Mouse (Mus musculus): ENCODE data around the gene Alyref.
"Not testable (repeated sequence)": the region's sequence is repeated elsewhere in the genome, so short reads cannot be mapped to it uniquely, and the experiment has no call there.

Gene Alyref

DNA sequence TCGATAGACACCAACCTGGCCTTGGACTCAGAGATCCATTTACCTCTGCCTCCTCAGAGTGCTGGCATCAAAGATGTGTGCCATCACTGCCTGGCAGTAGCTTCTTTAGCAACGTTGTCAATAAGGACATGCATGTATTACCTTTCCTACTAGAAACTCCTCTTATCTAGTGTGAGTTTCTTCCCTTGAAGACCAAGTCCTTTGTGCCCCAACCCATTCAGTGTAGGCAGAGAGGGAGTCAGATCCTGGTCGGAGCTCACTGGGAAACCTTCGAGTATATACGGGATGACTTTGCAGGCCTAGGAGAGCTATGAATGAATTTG lies 23.9 kb downstream of the Alyref start:
- no peak for DNase-seq (ENCODE audit: low read depth, low spot score)

DNA sequence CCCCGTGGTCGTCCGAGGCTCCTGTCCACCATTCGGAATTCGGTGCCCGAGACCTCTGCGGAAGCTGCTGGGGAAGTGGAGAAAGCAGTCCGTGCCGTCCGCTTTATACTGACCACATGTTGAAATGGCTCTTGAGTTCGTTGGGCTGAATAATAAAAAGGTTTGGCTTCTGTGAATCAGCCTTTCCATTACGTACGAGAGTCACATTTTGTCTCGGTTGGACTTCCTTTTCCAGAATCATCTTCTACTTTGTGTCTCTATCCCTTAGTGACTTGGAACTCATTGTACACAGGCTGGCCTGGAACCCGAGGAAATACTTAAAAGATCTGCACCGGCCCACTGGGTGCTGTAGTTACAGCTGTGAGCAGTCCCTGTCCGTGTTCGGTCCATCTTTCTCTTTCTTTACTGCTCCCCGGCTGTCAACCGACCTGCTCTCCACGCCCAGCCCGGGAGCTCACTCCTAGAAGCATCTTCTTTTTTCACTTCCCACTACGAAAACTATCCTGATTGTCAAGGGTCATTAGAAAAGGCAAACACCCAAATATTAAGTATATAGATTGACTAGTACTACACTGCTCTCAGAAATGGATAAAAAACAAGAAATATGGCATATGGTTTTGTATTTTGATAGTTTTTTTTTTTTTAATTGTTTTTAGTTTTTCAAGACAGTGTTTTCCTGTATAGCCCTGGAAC lies 24.4 kb downstream of the Alyref start:
- DNase-seq (ENCODE audit: low read depth, low spot score) = no peak

DNA sequence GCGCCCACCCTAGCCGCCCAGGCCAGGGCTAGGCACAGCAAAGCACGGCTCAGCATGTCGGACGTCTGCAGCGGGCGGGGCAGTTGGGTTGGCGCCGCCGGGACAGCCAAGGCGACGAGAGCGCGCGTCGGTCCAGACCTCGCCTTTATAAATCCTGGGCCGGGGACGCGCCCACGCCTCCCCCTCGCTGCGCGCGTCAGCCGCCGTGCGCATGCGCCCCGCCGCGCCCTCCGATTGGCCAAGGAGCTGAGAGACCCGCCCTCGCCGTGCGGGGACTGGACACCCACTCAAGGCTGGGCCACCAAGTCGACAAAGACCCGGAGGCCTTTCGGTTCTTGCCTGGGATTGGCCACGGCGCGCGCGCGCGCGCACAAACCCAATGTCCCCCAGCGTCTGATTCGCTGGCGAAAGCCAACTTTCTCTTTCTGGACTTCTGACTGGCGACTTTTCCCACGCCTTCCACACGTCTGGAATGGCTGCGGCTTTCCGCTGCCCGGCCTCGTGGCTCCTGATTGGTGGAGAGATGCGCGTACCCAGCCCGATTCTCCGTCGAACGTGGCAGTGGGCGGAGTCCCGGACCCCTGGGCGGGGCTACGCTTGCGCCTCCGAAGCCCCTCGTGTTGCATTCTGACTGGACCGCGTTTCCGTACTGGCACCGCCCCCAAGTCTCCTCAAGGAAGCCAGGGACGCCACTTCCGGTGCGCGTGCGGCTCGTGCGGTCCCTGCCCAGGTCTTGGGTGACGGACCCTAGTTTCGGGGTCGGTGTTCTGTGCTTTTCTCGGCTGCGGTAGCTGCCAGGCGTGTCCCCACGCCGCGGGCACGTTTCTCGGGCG lies 25.2 kb downstream of the Alyref start, which contains the start of gene P4hb:
Gene P4hb, minus strand, starts transcription at position 502 of the 833 bp plus-strand sequence.
- DNase-seq (ENCODE audit: low read depth, low spot score) = peak; percentile 99

DNA sequence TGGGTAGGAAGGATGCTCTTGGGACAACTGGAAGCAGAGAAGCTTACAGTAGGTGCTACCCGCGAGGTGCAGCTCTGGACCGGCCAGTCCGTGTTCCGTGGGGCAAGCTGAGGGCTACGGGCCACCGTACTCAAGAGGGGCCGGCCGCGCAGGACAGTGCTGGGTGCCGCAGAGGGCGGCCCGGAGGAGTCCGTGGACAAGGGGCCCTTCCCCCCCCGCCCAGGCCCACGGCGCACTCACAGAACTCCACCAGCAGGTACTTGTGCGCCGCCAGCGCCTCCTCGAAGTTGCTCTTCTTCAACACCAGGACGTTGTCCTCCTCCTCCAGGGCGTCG lies 25.8 kb downstream of the Alyref start:
- DNase-seq (ENCODE audit: low read depth, low spot score) = no peak

DNA sequence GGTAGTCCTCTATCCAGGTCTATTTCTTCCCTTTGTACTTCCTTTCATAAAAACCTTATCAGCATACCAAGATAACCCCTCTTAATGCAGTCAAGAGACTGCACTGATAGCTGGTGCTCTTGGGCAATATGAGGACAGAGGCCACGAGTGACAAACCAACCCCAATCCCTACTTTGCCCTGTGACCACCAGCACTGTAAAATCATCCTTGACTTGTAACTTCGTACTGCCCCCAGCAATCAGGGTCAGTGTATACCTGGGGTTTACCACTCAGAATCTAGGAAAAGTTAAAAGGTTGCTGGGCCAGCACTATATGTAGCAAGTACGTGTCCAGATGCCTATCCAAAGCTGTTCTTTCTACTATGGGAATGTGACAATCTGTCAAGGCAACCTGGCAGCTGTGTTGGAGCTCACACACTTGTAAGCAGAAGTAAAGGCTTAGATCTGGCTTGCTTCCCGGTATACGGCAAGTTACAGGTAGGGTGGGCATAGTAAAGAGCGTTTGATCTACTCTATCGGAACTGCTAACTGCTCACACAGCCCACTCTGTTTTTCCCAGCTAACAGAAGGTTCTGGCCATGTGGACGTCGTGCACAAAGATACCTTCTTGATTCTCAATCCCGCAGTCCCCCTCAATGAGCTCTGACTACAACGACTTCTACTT lies 26.3 kb downstream of the Alyref start:
- DNase-seq (ENCODE audit: low read depth, low spot score) = no peak

DNA sequence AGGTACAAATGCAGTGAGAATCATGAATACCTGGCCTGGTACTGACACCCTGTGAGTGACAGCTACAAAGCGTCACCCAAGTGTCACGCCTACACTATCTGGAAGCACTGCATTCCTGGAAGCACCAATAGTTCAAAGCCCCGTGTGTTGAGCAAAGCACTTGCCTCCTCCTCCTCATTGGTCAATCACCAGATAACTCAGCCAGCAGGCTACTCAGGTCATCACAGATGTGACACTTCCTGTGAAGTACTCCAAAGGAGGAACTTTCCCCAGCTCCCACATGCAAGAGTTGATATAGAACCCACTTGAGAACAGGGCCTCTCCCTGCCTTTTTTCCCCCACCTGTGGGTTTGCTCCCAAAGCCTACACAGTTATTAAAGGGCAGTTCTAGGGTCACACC lies 27.0 kb downstream of the Alyref start:
- no peak for DNase-seq (ENCODE audit: low read depth, low spot score)

DNA sequence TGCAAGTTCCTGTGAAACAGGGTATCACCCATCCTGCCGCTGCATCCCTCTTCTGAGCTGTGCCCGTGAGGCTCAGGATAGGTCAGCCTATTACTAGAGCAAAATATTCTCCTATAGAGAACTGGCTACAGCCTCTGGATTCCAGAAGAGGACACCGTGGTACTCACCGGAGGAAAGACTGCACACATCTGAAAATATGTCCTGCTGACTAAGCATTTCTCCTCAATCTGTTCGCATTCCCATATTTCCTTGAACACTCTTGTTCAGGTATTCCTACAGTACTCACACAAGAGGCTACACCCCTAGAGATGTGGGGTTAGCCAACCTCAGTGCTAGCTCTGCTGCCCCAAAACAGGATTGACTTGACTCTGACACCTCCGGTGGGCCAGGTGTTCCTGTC lies 29.8 kb downstream of the Alyref start:
- no peak for DNase-seq (ENCODE audit: low read depth, low spot score)

GRCm38 (mm10) chr11:120565114-120565513 lies 33.1 kb downstream of the Alyref start:
- DNase-seq (ENCODE audit: low read depth, low spot score) = no peak

DNA sequence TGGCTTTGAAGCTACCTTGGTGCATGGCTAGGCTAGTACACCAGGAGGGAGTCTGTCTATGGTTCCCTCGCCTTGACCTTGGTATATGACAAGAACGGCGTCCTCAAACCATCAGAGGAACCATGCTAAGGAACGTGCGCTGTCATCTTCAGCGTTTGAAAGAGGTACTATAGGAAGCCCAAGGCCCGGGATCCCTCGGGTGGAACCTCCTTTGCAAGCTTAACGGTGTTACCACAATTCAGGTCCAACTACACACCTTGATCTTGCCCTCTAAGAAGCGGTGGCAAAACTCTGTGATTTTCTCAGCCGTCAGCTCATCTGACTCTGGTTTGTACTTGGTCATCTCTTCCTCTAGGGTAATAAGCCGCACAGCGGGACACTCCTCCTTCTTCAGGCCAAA lies 35.2 kb downstream of the Alyref start:
- no peak for DNase-seq (ENCODE audit: low read depth, low spot score)

- no peak for DNase-seq (ENCODE audit: low read depth, low spot score)
Measured at GRCm38 (mm10) chr11:120560952-120561728, 37.0 kb downstream of the Alyref start.

- not testable (repeated sequence) for DNase-seq (ENCODE audit: low read depth, low spot score)
Measured at GRCm38 (mm10) chr11:120558843-120559242, 39.3 kb downstream of the Alyref start.

GRCm38 (mm10) chr11:120555260-120555659 lies 42.9 kb downstream of the Alyref start:
- no peak for DNase-seq (ENCODE audit: low read depth, low spot score)

DNA sequence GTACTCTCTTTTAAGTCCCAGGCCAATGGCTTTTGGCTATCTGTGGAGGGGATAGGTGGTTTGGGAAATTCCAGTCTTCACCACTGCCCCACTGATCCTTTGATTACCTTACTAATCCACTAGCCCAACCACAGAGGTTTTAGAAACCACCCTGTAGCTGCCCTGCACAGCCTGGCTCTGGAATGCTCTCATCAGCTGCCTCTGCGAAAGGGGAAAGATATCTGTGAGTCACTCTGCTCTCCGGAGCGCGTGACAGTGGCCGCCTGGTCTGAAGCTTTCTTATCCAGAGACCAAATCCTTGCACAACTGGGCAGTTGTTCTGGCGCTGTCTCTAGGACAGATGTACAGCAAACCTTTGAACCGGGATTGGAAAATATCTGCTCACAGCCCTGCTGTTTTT lies 43.3 kb downstream of the Alyref start:
- no peak for DNase-seq (ENCODE audit: low read depth, low spot score)

DNA sequence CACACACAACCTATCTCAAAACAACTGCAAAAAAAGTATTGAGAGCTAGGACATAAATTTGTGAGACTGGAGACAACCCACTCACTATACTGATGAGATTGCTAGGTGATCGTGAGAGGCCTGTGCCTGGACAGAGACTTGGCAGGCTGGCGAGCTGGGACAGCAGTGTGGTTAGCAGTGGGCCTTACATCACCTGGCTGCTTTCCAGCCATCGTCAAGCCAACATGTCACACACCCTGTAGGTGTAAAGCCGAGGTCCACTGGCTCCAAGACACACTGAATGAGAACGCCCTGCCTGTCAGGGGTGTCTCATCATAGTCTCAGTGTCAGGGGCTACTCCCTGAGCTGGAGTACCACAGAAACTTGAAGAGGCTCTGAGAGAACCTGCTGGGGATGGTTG lies 45.4 kb downstream of the Alyref start:
- DNase-seq (ENCODE audit: low read depth, low spot score) = no peak

DNA sequence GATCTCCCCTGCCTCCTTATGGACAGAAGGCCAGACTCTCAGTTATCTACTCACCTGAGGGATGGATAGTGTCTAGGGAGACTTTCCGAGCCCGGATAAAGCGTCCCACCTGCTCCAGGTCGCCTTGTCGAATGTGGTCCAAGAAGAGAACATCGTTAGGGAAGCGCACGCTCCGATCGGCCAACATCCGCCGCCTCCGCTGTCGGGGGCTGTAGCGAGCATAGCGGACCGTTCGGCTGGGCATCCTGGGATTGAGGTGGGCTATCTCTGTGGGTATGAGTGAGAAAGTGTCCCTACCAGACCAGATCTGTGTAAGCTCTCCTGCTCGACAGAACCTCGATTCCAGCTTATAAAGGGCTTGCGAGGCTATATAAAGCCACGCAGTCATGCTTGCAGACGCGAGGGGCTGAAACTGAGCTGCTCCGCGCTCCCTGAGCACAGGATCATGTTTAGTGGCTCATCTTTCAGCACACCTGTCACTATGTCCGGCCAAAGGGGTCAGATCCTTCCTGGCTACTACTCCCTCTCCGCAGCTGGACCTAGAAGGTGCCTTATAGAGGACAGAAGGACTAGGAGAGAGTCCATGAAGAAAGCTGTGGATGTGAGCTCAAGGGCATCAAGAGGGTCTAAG lies 47.2 kb downstream of the Alyref start, which contains the start of gene Ppp1r27:
Gene Ppp1r27, minus strand, starts transcription at position 323 of the 631 bp plus-strand sequence.
- no peak for DNase-seq (ENCODE audit: low read depth, low spot score)

DNA sequence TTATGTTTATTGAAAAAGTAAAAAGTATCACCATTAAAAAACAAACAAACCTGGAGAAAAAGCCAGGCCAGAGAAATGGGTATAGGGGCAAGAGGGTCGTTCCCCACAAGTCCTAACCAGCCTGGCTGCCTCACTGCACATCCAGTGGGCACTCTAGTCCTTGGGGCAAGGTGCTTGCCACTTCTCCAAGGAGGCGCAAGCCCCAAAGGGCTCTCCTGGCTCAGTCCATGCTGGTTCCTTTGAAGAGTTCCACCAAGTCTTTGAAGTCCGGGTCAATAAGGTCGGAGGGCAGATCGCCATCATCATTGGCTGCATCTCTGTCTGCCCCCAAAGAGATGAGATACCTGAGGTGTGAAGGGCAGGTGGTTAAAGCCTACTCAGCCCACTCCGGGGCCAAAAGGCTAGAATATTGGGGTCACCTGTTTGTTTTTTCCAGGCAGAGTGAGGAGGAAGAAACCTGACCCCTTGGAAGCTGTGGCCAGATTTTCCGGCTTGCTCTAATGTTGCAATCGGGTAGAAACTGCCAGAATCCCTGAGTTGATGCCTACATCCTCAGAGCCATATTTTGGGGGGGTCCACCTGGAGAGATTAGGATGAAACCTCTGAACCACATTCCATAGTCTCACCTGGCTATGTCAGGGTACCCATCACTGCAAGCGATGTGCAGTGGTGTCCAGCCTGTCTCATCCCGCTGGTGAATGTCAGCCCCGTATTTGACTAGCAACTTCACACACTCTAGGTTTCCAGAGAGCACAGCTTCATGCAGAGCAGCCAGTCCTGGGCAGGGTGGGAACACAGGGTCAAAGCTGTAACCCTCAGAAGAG lies 48.0 kb downstream of the Alyref start:
- no peak for DNase-seq (ENCODE audit: low read depth, low spot score)

DNA sequence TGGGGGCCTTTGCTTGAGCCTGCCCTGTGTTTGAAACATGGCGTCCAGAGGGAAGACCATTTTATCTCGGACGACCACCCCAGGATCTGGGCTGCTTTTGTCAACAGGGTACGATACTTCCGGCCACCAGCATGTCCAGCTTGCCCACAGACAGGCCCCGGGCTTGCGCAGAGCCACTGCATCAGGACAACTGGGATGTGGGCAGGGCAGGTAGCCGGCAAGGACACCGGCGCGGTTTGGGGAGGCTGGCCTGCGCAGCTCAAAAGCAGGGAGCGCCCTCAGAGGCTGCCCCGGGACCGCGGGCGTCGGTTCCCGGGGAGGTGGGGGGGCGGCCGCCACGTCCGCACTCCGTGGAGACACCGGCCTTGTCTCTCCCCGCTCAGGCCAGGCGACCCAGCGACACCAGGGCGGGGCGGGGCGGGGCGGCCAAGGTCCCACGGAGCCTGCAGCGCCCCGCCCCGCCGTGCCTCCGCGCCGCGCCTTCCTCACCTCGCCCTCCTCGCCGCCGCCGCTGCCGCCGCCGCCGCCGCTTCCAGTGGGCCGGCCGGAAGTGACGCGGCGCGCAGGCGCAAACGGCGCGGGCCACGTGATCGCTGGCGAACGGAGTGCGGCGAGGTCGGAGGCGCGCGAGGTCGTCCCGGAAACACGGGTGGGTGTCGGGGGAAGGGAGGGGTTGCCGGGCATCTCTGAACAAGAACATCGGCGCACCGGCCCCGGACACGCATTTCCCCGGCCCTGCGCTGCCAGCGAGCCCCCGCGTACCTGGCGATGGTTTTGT lies 48.8 kb downstream of the Alyref start, which contains the start of gene Mcrip1:
Gene Mcrip1, minus strand, starts transcription at position 560 of the 778 bp plus-strand sequence.
- peak; percentile 89 for DNase-seq (ENCODE audit: low read depth, low spot score)

DNA sequence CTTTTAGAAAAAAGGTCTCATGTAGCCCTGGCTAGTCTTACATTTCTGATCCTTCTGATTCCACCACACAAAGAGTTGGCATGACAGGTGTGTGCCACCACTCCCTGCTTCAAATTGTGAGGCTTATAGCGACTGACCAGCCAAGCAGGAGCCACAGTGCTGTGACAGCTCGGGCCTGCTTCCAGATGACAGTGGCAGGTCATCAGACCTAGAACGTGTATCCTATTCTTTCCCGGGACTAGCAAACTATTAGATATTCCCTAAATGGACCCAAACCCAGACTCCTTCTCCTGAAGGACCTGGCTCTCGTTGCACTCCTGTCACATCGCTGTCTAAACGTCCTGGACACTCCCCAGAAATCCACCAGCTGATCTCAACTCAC lies 49.4 kb downstream of the Alyref start:
- DNase-seq (ENCODE audit: low read depth, low spot score) = no peak

DNA sequence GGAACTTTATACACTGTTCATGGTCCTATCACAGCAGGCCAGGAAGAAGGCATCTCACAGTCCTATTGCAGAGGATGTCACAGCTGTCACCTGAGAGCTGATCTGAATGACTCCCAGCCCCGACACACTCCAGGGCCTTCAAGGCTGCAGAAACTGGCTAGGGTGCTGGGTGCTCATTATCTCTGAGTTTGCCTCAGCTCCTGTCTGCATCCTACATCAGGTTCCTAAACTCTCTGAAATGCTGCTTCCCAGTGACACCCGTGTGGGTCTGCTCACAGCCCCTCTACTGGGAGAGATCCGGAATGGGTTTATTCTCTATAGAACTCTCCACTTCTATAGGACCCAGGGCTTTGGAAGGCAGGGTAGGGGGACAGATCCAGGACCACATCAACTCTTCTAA lies 50.0 kb downstream of the Alyref start:
- DNase-seq (ENCODE audit: low read depth, low spot score) = no peak

- no peak for DNase-seq (ENCODE audit: low read depth, low spot score)
Measured at GRCm38 (mm10) chr11:120547469-120547868, 50.7 kb downstream of the Alyref start.

Measured in retina, postnatal 7 days (tissue).